Mouse (Mus musculus): ENCODE results near the gene Vwa2.

- TF ChIP-seq ETS1 (IDR thresholded peaks at IDR 0.05; ENCODE audit: low read depth, low read length) (no peak), CTCF (IDR thresholded peaks at IDR 0.05 in 2 of 3, conservative IDR thresholded peaks at IDR 0.05 in 1 of 3; ENCODE audit: control insufficient read depth in 1 of 3, insufficient read depth in 1 of 3, low read depth in 2 of 3, low read length in 3 of 3, poor library complexity in 1 of 3, severe bottlenecking in 1 of 3) (no peak), TAL1 (IDR thresholded peaks at IDR 0.05; ENCODE audit: low read length) (no peak), ZC3H11A (IDR thresholded peaks at IDR 0.05; ENCODE audit: low read depth, low read length) (no peak), NELFE (IDR thresholded peaks at IDR 0.05; ENCODE audit: low read depth, low read length) (no peak), ZNF384 (IDR thresholded peaks at IDR 0.05; ENCODE audit: low read depth, low read length) (no peak), MEF2A (IDR thresholded peaks at IDR 0.05; ENCODE audit: extremely low read depth, insufficient replicate concordance, low read depth, low read length, poor library complexity, severe bottlenecking) (no peak), POLR2A (IDR thresholded peaks at IDR 0.05; ENCODE audit: control insufficient read depth in 1 of 2, insufficient read depth in 1 of 2, low read depth in 1 of 2, low read length in 2 of 2, poor library complexity in 1 of 2) (no peak), BHLHE40 (IDR thresholded peaks at IDR 0.05; ENCODE audit: borderline replicate concordance, low read depth, low read length) (no peak), EP300 (IDR thresholded peaks at IDR 0.05; ENCODE audit: low read depth in 1 of 2, low read length in 2 of 2) (no peak), GATA1 (IDR thresholded peaks at IDR 0.05; ENCODE audit: low read depth, low read length) (no peak), GABPA (IDR thresholded peaks at IDR 0.05; ENCODE audit: low read depth, low read length) (no peak), RCOR1 (IDR thresholded peaks at IDR 0.05; ENCODE audit: low read depth, low read length) (no peak), USF1 (IDR thresholded peaks at IDR 0.05; ENCODE audit: low read depth, low read length) (no peak)
Measured at GRCm38 (mm10) chr19:56915084-56915483, 41.0 kb downstream of the Vwa2 start.

Data from MEL (cell line).